8 mouse cellular contexts compared by ENCODE assay signal in genomic region chr7:37623903-37624758, GRCm38 (mm10).
A peak's percentile ranks its signal among the peaks of the same experiment; 100 is the strongest.
DNase-seq lines count a peak whose midpoint lies in the region; ATAC-seq and TF ChIP-seq lines count a peak whose summit lies in the region.

No protein-coding gene starts in this region.

- in situ Hi-C loops in Patski (cut with MboI; ENCODE audit: low pct_unique_long_range_greater_than_20kb): no loop called here

- H3K27ac ChIP-seq in hindbrain, embryonic 14.5 days: peak overlapping the region; percentile 92

- 2% methylated on average over 42 of the region's 62 CpGs for WGBS in hindbrain, embryonic 14.5 days

- POLR2A ChIA-PET in Patski (lab: Charles Lee): interaction anchor here (0.6 to 0.7 kb wide), 2 partner anchors 71 to 158 kb away, joined by 3 to 4 read pairs; no protein-coding TSS in a partner anchor

- ATAC-seq in Patski: peak; percentile 47
- ATAC-seq in hindbrain, embryonic 14.5 days (ENCODE audit: low FRiP score): peak; percentile 80

- CTCF ChIA-PET in Patski (lab: Charles Lee): no interaction called here

- peaks cover 38% of the 10 kb centered on the region for H3K4me1 ChIP-seq in hindbrain, embryonic 14.5 days (replicated peaks; ENCODE audit: control insufficient read depth, insufficient read depth, low read length)

- no peak for DNase-seq in Patski (ENCODE audit: low read depth, low spot score)
- peak; percentile 96 for DNase-seq in cerebellum, postnatal 10 days
- peak; percentile 51 to 60 for DNase-seq in frontal cortex, postnatal 14 days (ENCODE audit: low spot score in 2 of 2)
- DNase-seq in hindbrain, embryonic 14.5 days (ENCODE audit: low spot score): peak; percentile 80
- peak; percentile 62 to 68 for DNase-seq in left cerebral cortex, adult 18-20 months (ENCODE audit: low spot score in 2 of 2)
- DNase-seq in lung, postnatal 25 days (ENCODE audit: low spot score): peak; percentile 16
- DNase-seq in retina, postnatal 7 days (ENCODE audit: low read depth, low spot score): peak; percentile 75
- no peak for DNase-seq in B cell, adult 2 months

- H3K9ac ChIP-seq in hindbrain, embryonic 14.5 days: peak overlapping the region; percentile 76

- H3K9me3 ChIP-seq in hindbrain, embryonic 14.5 days (ENCODE audit: control insufficient read depth, low read length): no peaks in the 10 kb centered on the region

- peak overlapping the region; percentile 43 for H3K4me3 ChIP-seq in hindbrain, embryonic 14.5 days (replicated peaks; ENCODE audit: low read length)

- TF ChIP-seq CTCF in Patski (IDR thresholded peaks at IDR 0.05): no peak

- H3K36me3 ChIP-seq in hindbrain, embryonic 14.5 days (replicated peaks; ENCODE audit: control insufficient read depth, insufficient read depth): no peaks in the 10 kb centered on the region

- peak overlapping the region; percentile 68 for H3K4me2 ChIP-seq in hindbrain, embryonic 14.5 days (replicated peaks)

- no peaks in the 10 kb centered on the region for H3K27me3 ChIP-seq in Patski
- no peaks in the 10 kb centered on the region for H3K27me3 ChIP-seq in hindbrain, embryonic 14.5 days (ENCODE audit: control insufficient read depth, insufficient read depth, low read length)

Comparison
In these comparisons a context has a peak if more than half of its experiments do, and no peak if none do; other contexts are left out.
1. DNase-seq: peak in cerebellum, postnatal 10 days (2 of 2), frontal cortex, postnatal 14 days (2 of 2), hindbrain, embryonic 14.5 days (single experiment), left cerebral cortex, adult 18-20 months (2 of 2), lung, postnatal 25 days (single experiment) and retina, postnatal 7 days (single experiment); none in Patski (single experiment) and B cell, adult 2 months (0 of 2).